Mouse (Mus musculus) left cerebral cortex, adult 9 months (tissue): ENCODE measurements around the gene Harbi1.
A peak's percentile ranks its signal among the peaks of the same experiment; 100 is the strongest.
"Not testable (repeated sequence)": the region's sequence is repeated elsewhere in the genome, so short reads cannot be mapped to it uniquely, and the experiment has no call there.

ENCODE experiments used
- DNase-seq, 2 experiments: peaks; one replicate each; pipeline ENCODE4 v3.0.0; 2022; ENCODE audit warnings: low spot score in 2 of 2

Gene Harbi1

GRCm38 (mm10) chr2:91714921-91715320 lies 4.3 kb downstream of the Harbi1 start:
- DNase-seq = no peak

GRCm38 (mm10) chr2:91718276-91718675 lies 7.6 kb downstream of the Harbi1 start:
- no peak for DNase-seq

- no peak for DNase-seq
Observed at GRCm38 (mm10) chr2:91723382-91723781, 12.7 kb downstream of the Harbi1 start.

- DNase-seq = no peak
Observed at GRCm38 (mm10) chr2:91723951-91724350, 13.3 kb downstream of the Harbi1 start.

GRCm38 (mm10) chr2:91724716-91725115 lies 14.1 kb downstream of the Harbi1 start:
- no peak for DNase-seq

- DNase-seq = not testable (repeated sequence)
Observed at GRCm38 (mm10) chr2:91725476-91725875, 14.8 kb downstream of the Harbi1 start.

- no peak for DNase-seq
Observed at GRCm38 (mm10) chr2:91727011-91727410, 16.4 kb downstream of the Harbi1 start.

GRCm38 (mm10) chr2:91729571-91729970 lies 18.9 kb downstream of the Harbi1 start:
- DNase-seq = no peak

GRCm38 (mm10) chr2:91729971-91730821 lies 19.5 kb downstream of the Harbi1 start, which contains the start of gene Ambra1:
Gene Ambra1 (plus strand): TSS chr2:91730134.
- DNase-seq = peak; percentile 70 to 90

GRCm38 (mm10) chr2:91735221-91735620 lies 24.6 kb downstream of the Harbi1 start:
- DNase-seq = no peak

GRCm38 (mm10) chr2:91739586-91739985 lies 28.9 kb downstream of the Harbi1 start:
- no peak for DNase-seq

GRCm38 (mm10) chr2:91744686-91745085 lies 34.0 kb downstream of the Harbi1 start:
- no peak for DNase-seq

GRCm38 (mm10) chr2:91749811-91750261 lies 39.2 kb downstream of the Harbi1 start:
- DNase-seq = no peak
